Mouse (Mus musculus): ENCODE measurements around the gene Jpt1. TPM values are rescaled to one million over a fixed set of nuclear protein-coding genes. Genes with fewer than 3 reads are reported as not detected.
A peak's percentile ranks its signal among the peaks of the same experiment; 100 is the strongest.

Jpt1 gene
- polyA plus RNA-seq, 1 experiment from 2014 or later: 371 TPM

DNA sequence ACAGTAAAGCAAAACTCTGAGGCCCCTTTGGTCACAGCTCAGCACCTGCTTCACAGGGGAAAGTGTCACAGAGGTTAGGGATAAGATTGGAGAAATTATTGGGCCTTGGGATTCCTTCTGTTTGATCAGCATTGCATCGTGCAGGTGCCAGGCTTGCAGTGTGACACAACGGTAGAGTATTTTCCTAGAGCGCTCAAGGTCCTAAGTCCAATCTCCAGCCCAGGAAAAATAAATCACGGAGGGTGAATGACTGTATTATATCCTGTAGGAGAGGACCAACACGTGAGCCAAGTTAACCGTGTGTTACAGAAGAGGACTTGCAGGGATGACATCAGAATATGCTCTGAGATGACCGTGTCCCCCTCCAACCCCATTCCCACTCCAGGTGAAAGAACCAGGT is 64.0 kb downstream of the Jpt1 start:
- Histone ChIP-seq H3K27ac (replicated peaks) (no peak overlapping the region; the same call in 1 of the 2 replicates), H3K27me3 (ENCODE audit: control insufficient read depth, insufficient read depth, low read length) (no peaks in the 10 kb centered on the region), H3K4me2 (replicated peaks; ENCODE audit: low read depth) (no peak overlapping the region), H3K9ac (ENCODE audit: low read length) (no peak overlapping the region), H3K36me3 (ENCODE audit: control insufficient read depth, insufficient read depth, low read length) (no peaks in the 10 kb centered on the region), H3K4me1 (replicated peaks; ENCODE audit: control insufficient read depth, insufficient read depth) (no peaks in the 10 kb centered on the region), H3K4me3 (ENCODE audit: low read depth, low read length) (no peak overlapping the region), H3K9me3 (ENCODE audit: control insufficient read depth, low read length) (no peaks in the 10 kb centered on the region)
- peak; percentile 89 for ATAC-seq (ENCODE audit: low FRiP score, low TSS enrichment)
- WGBS: 55% methylated on average over 7 of the region's 7 CpGs
- no peak for TF ChIP-seq CTCF (IDR thresholded peaks at IDR 0.05; ENCODE audit: low read depth)
- TF ChIP-seq EP300 (optimal IDR thresholded peaks at IDR 0.05): no peak
- peak; percentile 62 for DNase-seq (ENCODE audit: low spot score)

- Histone ChIP-seq H3K9ac (ENCODE audit: low read length) (no peak overlapping the region), H3K27ac (replicated peaks) (peak overlapping the region; percentile 49; the same call in 1 of the 2 replicates), H3K36me3 (ENCODE audit: control insufficient read depth, insufficient read depth, low read length) (no peaks in the 10 kb centered on the region), H3K4me2 (replicated peaks; ENCODE audit: low read depth) (no peak overlapping the region), H3K4me3 (ENCODE audit: low read depth, low read length) (no peak overlapping the region), H3K27me3 (ENCODE audit: control insufficient read depth, insufficient read depth, low read length) (no peaks in the 10 kb centered on the region), H3K9me3 (ENCODE audit: control insufficient read depth, low read length) (no peaks in the 10 kb centered on the region), H3K4me1 (replicated peaks; ENCODE audit: control insufficient read depth, insufficient read depth) (no peaks in the 10 kb centered on the region)
- DNase-seq (ENCODE audit: low spot score) (no peak), ATAC-seq (ENCODE audit: low FRiP score, low TSS enrichment) (no peak)
- TF ChIP-seq CTCF (IDR thresholded peaks at IDR 0.05; ENCODE audit: low read depth) (no peak), EP300 (optimal IDR thresholded peaks at IDR 0.05) (no peak)
- WGBS: 47% methylated on average over 7 of the region's 7 CpGs
Observed at GRCm38 (mm10) chr11:115448998-115449397, 65.2 kb downstream of the Jpt1 start.

DNA sequence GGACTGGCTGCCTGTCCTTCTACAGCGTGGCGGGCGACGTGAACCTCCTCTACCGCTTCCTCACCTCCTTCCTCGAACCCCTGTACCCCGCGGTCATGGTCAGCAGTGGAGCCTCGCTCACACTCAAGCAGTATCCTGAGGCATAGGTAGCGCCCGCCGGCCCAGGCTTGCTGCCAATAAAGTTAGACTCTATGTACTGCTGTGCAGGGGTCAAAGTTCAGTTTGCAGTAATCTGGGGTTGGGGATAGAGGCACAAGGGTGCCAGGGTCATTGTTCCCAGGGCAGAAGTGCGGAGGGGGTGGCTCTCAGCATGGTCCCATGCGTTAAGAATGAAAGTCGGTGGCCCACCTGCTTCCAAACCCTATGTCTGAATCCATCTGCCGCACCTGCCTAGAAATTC is 66.1 kb downstream of the Jpt1 start:
- H3K4me3 ChIP-seq (ENCODE audit: low read depth, low read length): no peak overlapping the region
- no peak overlapping the region for H3K4me2 ChIP-seq (replicated peaks; ENCODE audit: low read depth)
- WGBS: 76% methylated on average over 16 of the region's 16 CpGs
- no peak for TF ChIP-seq EP300 (optimal IDR thresholded peaks at IDR 0.05)
- TF ChIP-seq CTCF (IDR thresholded peaks at IDR 0.05; ENCODE audit: low read depth): no peak
- ATAC-seq (ENCODE audit: low FRiP score, low TSS enrichment) (peak; percentile 34; the same call in 1 of the 2 replicates), DNase-seq (ENCODE audit: low spot score) (peak; percentile 41)
- H3K4me1 ChIP-seq (replicated peaks; ENCODE audit: control insufficient read depth, insufficient read depth): no peaks in the 10 kb centered on the region
- H3K27me3 ChIP-seq (ENCODE audit: control insufficient read depth, insufficient read depth, low read length): no peaks in the 10 kb centered on the region
- H3K9ac ChIP-seq (ENCODE audit: low read length): no peak overlapping the region
- H3K27ac ChIP-seq (replicated peaks): no peak overlapping the region
- H3K9me3 ChIP-seq (ENCODE audit: control insufficient read depth, low read length): no peaks in the 10 kb centered on the region
- no peaks in the 10 kb centered on the region for H3K36me3 ChIP-seq (ENCODE audit: control insufficient read depth, insufficient read depth, low read length)

Small RNA genes lying within 50 kb of the gene (microRNA-seq; reads per million reads assigned to microRNA genes)
- not detected for gene Mir3968

Other genes with a start within 250 kb of the Jpt1 start
- gene Grin2c, start 247.1 kb downstream of the Jpt1 start, polyA plus RNA-seq (2015; fragmentation: Nextera tagmentation; extraction: Ambion mirVana): not detected in 2 replicates
- 6.7 and 7.3 TPM in 2 replicates for gene Fdxr, start 237.3 kb downstream of the Jpt1 start, polyA plus RNA-seq (2015; fragmentation: Nextera tagmentation; extraction: Ambion mirVana)
- gene Fads6, start 216.7 kb downstream of the Jpt1 start, polyA plus RNA-seq (2015; fragmentation: Nextera tagmentation; extraction: Ambion mirVana): 1.3 and 1.5 TPM in 2 replicates
- gene Otop2, start 207.2 kb downstream of the Jpt1 start, polyA plus RNA-seq (2015; fragmentation: Nextera tagmentation; extraction: Ambion mirVana): 4.2 and 4.7 TPM in 2 replicates
- gene Ush1g, start 192.3 kb downstream of the Jpt1 start, polyA plus RNA-seq (2015; fragmentation: Nextera tagmentation; extraction: Ambion mirVana): 0.34 and 0.36 TPM in 2 replicates
- gene Otop3, start 179.7 kb downstream of the Jpt1 start, polyA plus RNA-seq (2015; fragmentation: Nextera tagmentation; extraction: Ambion mirVana): 20.5 and 21.0 TPM in 2 replicates
- gene Hid1, start 146.6 kb downstream of the Jpt1 start, polyA plus RNA-seq (2015; fragmentation: Nextera tagmentation; extraction: Ambion mirVana): 37.5 and 42.7 TPM in 2 replicates
- gene Cdr2l, start 132.5 kb downstream of the Jpt1 start, polyA plus RNA-seq (2015; fragmentation: Nextera tagmentation; extraction: Ambion mirVana): 3.9 and 4.1 TPM in 2 replicates
- gene Mrpl58, start 110.6 kb downstream of the Jpt1 start, polyA plus RNA-seq (2015; fragmentation: Nextera tagmentation; extraction: Ambion mirVana): 138 and 144 TPM in 2 replicates
- gene Atp5h, start 94.4 kb downstream of the Jpt1 start, polyA plus RNA-seq (2015; fragmentation: Nextera tagmentation; extraction: Ambion mirVana): 883 and 916 TPM in 2 replicates
- 11.6 and 13.0 TPM in 2 replicates for gene Kctd2, start 94.3 kb downstream of the Jpt1 start, polyA plus RNA-seq (2015; fragmentation: Nextera tagmentation; extraction: Ambion mirVana)
- gene Trim80, start 73.8 kb downstream of the Jpt1 start, polyA plus RNA-seq (2015; fragmentation: Nextera tagmentation; extraction: Ambion mirVana): 0.10 and 0.13 TPM in 2 replicates
- 14.4 and 17.3 TPM in 2 replicates for gene Slc16a5, start 51.9 kb downstream of the Jpt1 start, polyA plus RNA-seq (2015; fragmentation: Nextera tagmentation; extraction: Ambion mirVana)
- 6.3 and 6.5 TPM in 2 replicates for gene Armc7, start 38.7 kb downstream of the Jpt1 start, polyA plus RNA-seq (2015; fragmentation: Nextera tagmentation; extraction: Ambion mirVana)
- 145 and 152 TPM in 2 replicates for gene Nt5c, start 22.5 kb downstream of the Jpt1 start, polyA plus RNA-seq (2015; fragmentation: Nextera tagmentation; extraction: Ambion mirVana)
- gene Sumo2, start 21.9 kb upstream of the Jpt1 start, polyA plus RNA-seq (2015; fragmentation: Nextera tagmentation; extraction: Ambion mirVana): 533 and 539 TPM in 2 replicates
- 44.6 and 47.2 TPM in 2 replicates for gene Nup85, start 50.0 kb upstream of the Jpt1 start, polyA plus RNA-seq (2015; fragmentation: Nextera tagmentation; extraction: Ambion mirVana)
- 52.6 and 58.4 TPM in 2 replicates for gene Mrps7, start 89.5 kb upstream of the Jpt1 start, polyA plus RNA-seq (2015; fragmentation: Nextera tagmentation; extraction: Ambion mirVana)
- 5.2 TPM in 2 replicates for gene Gga3, start 89.7 kb upstream of the Jpt1 start, polyA plus RNA-seq (2015; fragmentation: Nextera tagmentation; extraction: Ambion mirVana)
- gene Mif4gd, start 98.6 kb upstream of the Jpt1 start, polyA plus RNA-seq (2015; fragmentation: Nextera tagmentation; extraction: Ambion mirVana): 48.9 and 52.3 TPM in 2 replicates
- gene Slc25a19, start 113.9 kb upstream of the Jpt1 start, polyA plus RNA-seq (2015; fragmentation: Nextera tagmentation; extraction: Ambion mirVana): 12.5 and 14.0 TPM in 2 replicates
- gene Grb2, start 194.2 kb upstream of the Jpt1 start, polyA plus RNA-seq (2015; fragmentation: Nextera tagmentation; extraction: Ambion mirVana): 54.2 and 58.8 TPM in 2 replicates

Data from stomach, postnatal 0 days (tissue).